Mouse (Mus musculus) CH12.LX (cell line): ENCODE measurements around the gene Mapk1ip1. TPM values are rescaled to one million over a fixed set of nuclear protein-coding genes. Genes with fewer than 3 reads are reported as not detected.

Experiments used
- DNase-seq: peaks from one replicate; pipeline ENCODE4 v3.0.0-alpha.2; 2013; ENCODE audit errors: extremely low read depth
- H3K27ac ChIP-seq: 2 replicates; pipeline ENCODE4 v1.5.1; 2012; ENCODE audit warnings: low read depth, mild to moderate bottlenecking, control low read depth, moderate library complexity; ENCODE audit not compliant: insufficient read depth
- H3K27me3 ChIP-seq: replicated peaks from 2 replicates; pipeline ENCODE3; 2012; ENCODE audit warnings: inconsistent platforms
- H3K36me3 ChIP-seq, 2 experiments: replicated peaks in 1 of 2; 2 replicates each; pipeline versions ENCODE3 to v1.6.1; 2012; ENCODE audit warnings: inconsistent platforms in 1 of 2, low read length in 1 of 2, mild to moderate bottlenecking in 1 of 2, mixed read lengths in 1 of 2, moderate library complexity in 1 of 2; ENCODE audit not compliant: control insufficient read depth in 1 of 2, insufficient read depth in 1 of 2
- H3K4me1 ChIP-seq, 2 experiments: 2 replicates each; pipeline ENCODE4 v1.6.1; 2012; ENCODE audit warnings: inconsistent platforms in 1 of 2, moderate library complexity in 1 of 2; ENCODE audit not compliant: insufficient read depth in 2 of 2, control insufficient read depth in 1 of 2
- H3K4me2 ChIP-seq: 2 replicates; pipeline ENCODE4 v1.6.1; 2012; ENCODE audit warnings: low read depth, mild to moderate bottlenecking, control low read depth; ENCODE audit not compliant: poor library complexity, insufficient read depth, severe bottlenecking
- H3K4me3 ChIP-seq, 3 experiments: fragments of 150-350 bp in 1 of 3; sonication (generic) in 1 of 3; replicated peaks in 1 of 3; 2 replicates each; pipeline versions ENCODE3 to v1.5.1; 2011 to 2012; ENCODE audit warnings: low read depth in 2 of 3, low read length in 2 of 3, mild to moderate bottlenecking in 2 of 3, moderate library complexity in 2 of 3, control low read depth in 1 of 3, improper control_type of control experiment in 1 of 3, inconsistent platforms in 1 of 3, mixed read lengths in 1 of 3; ENCODE audit not compliant: poor library complexity in 1 of 3
- H3K79me2 ChIP-seq: replicated peaks from 2 replicates; pipeline ENCODE4 v1.6.1; 2012; ENCODE audit warnings: mild to moderate bottlenecking, moderate library complexity; ENCODE audit not compliant: control insufficient read depth, poor library complexity, insufficient read depth, severe bottlenecking; ENCODE audit errors: extremely low read depth
- H3K9ac ChIP-seq: 2 replicates; pipeline ENCODE4 v1.6.1; 2012; ENCODE audit warnings: low read depth, mild to moderate bottlenecking, control low read depth, moderate library complexity; ENCODE audit not compliant: insufficient read depth
- H3K9me3 ChIP-seq: replicated peaks from 2 replicates; pipeline ENCODE3; 2012; ENCODE audit warnings: low read length, inconsistent platforms, mixed read lengths
- CHD1 ChIP-seq: IDR thresholded peaks from 2 replicates; pipeline ENCODE4 v1.6.1; 2012; ENCODE audit warnings: low read depth, low read length, improper control_type of control experiment, inconsistent platforms
- E2F4 ChIP-seq: IDR thresholded peaks from 2 replicates; pipeline ENCODE4 v1.6.1; 2011; ENCODE audit warnings: low read depth, low read length, improper control_type of control experiment; ENCODE audit not compliant: insufficient replicate concordance
- GABPA ChIP-seq: IDR thresholded peaks from 2 replicates; pipeline ENCODE4 v1.6.1; 2012; ENCODE audit warnings: low read depth, low read length, improper control_type of control experiment, inconsistent platforms; ENCODE audit not compliant: insufficient replicate concordance
- IRF4 ChIP-seq: IDR thresholded peaks from 2 replicates; pipeline ENCODE4 v1.6.1; 2014; ENCODE audit warnings: low read depth, mild to moderate bottlenecking, inconsistent platforms, low read length, improper control_type of control experiment
- JUN ChIP-seq: IDR thresholded peaks from 2 replicates; pipeline ENCODE4 v1.6.1; 2011; ENCODE audit warnings: low read depth, mild to moderate bottlenecking, low read length, improper control_type of control experiment, moderate library complexity; ENCODE audit not compliant: insufficient read depth
- JUND ChIP-seq: conservative IDR thresholded peaks from 2 replicates; pipeline ENCODE4 v1.6.1; 2011; ENCODE audit warnings: low read depth, low read length, improper control_type of control experiment
- MEF2A ChIP-seq: IDR thresholded peaks from 2 replicates; pipeline ENCODE4 v1.6.1; 2014; ENCODE audit warnings: low read depth, mild to moderate bottlenecking, inconsistent platforms, low read length, improper control_type of control experiment, borderline replicate concordance
- MXI1 ChIP-seq: IDR thresholded peaks from 2 replicates; pipeline ENCODE4 v1.6.1; 2011; ENCODE audit warnings: mild to moderate bottlenecking, low read depth, low read length, improper control_type of control experiment
- NELFE ChIP-seq: IDR thresholded peaks from 2 replicates; pipeline ENCODE4 v1.6.1; 2011; ENCODE audit warnings: low read depth, low read length, improper control_type of control experiment
- SMC3 ChIP-seq: IDR thresholded peaks from 2 replicates; pipeline ENCODE4 v1.6.1; 2011; ENCODE audit warnings: low read depth, low read length, improper control_type of control experiment
- TBP ChIP-seq: conservative IDR thresholded peaks from 2 replicates; pipeline ENCODE4 v1.6.1; 2011; ENCODE audit warnings: low read depth, low read length, improper control_type of control experiment
- USF1 ChIP-seq: IDR thresholded peaks from 2 replicates; pipeline ENCODE4 v1.6.1; 2014; ENCODE audit warnings: low read depth, mild to moderate bottlenecking, inconsistent platforms, low read length, improper control_type of control experiment
- ZNF384 ChIP-seq: IDR thresholded peaks from 2 replicates; pipeline ENCODE4 v1.6.1; 2012; ENCODE audit warnings: low read depth, low read length, improper control_type of control experiment, inconsistent platforms
- dilution Hi-C: fragments of 300-500 bp; cut with MboI; formaldehyde crosslinking; loops from 2 replicates; pipeline ENCODE4 v1.14.3; 2020; ENCODE audit warnings: low sequenced_read_pairs; ENCODE audit not compliant: extremely low pct_unique_long_range_greater_than_20kb, extremely low pct_ligation_motif_present
- in situ Hi-C: fragments of 300-500 bp; cut with MboI; formaldehyde crosslinking; loops from 3 replicates; pipeline ENCODE4 v1.14.3; 2019; ENCODE audit warnings: low sequenced_read_pairs, low pct_ligation_motif_present, low pct_unique_long_range_greater_than_20kb, mixed read lengths
- polyA plus RNA-seq: library from polyadenylated mRNA; unstranded; fragments of >175 nt; gene quantifications from 2 replicates; pipeline ENCODE4 v1.2.1, GENCODE M21; 2012; ENCODE audit warnings: low read depth; ENCODE audit not compliant: insufficient read length
- total RNA-seq, 2 experiments: library from RNA; depleted of rRNA; stranded (reverse); fragments of 300-350 nt in 1 of 2; fragments of >200 nt in 1 of 2; gene quantifications; 2 replicates each; pipeline ENCODE4 v1.2.3; 2012 to 2014

The Mapk1ip1 gene
- total and polyA plus RNA-seq, 3 experiments: 4.2 to 6.6 (median 5.1) TPM

DNA sequence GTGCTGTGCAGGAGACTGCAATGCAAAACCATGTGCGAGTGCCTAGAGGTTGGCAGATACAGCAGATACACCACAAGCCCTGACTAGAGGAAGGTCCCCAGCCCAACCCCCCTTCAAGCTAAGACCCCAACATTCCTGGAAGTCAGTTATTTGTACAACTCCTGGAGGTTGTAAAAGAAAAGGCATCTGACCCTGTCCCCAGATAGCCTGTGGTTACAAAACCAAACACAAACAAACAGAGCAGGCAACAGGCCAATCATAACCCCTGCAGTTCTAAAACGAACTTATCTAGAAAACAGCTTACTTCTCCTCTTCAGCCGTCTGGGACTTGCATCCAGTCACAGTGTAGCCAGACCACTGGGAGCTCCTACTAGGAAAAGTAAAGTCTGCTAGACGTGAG lies 42.7 kb downstream of the Mapk1ip1 start:
- no peak overlapping the region for H3K4me2 ChIP-seq

DNA sequence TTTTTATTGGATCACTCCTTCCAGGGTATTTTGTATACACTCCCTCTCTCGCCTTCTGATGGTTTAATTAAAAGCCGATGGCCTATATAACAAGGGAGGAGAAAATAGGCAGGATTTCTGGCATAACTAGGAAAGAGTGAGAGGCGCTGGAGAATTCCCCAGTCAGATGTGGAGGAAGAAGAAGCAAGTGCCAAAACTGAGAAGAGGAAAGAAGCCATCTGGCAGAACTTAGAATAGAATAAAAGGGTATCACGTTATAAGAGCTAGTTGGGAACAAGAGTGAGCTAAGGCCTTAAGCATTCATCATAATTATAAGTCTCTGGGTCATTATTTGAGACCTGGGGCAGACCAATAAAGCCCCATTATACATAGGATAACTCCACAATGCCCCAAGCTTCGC lies 58.0 kb downstream of the Mapk1ip1 start:
- Histone ChIP-seq H3K4me1 (0 out of 4 replicates have a peak, but pooled peaks cover 0 to 3% of the 10 kb centered on the region in 2 experiments), H3K79me2 (no peaks in the 10 kb centered on the region), H3K27ac (no peak overlapping the region), H3K4me3 (no peak overlapping the region), H3K9me3 (peaks cover 8% of the 10 kb centered on the region), H3K27me3 (peaks cover 72% of the 10 kb centered on the region), H3K36me3 (no peaks in the 10 kb centered on the region), H3K4me2 (no peak overlapping the region), H3K9ac (no peak overlapping the region)
- no peak for DNase-seq
- dilution Hi-C loops: no loop called here
- no peak for TF ChIP-seq E2F4
- no peak for TF ChIP-seq JUN
- no peak for TF ChIP-seq JUND
- TF ChIP-seq IRF4: no peak
- no peak for TF ChIP-seq MXI1
- in situ Hi-C loops: no loop called here

More for the DNA sequence above, 42.7 kb downstream of the Mapk1ip1 start:
- dilution Hi-C loops: no loop called here
- H3K27me3 ChIP-seq: peaks cover 72% of the 10 kb centered on the region
- no peaks in the 10 kb centered on the region for H3K36me3 ChIP-seq
- no peak for DNase-seq
- no peak overlapping the region for H3K9ac ChIP-seq
- H3K79me2 ChIP-seq: no peaks in the 10 kb centered on the region
- TF ChIP-seq USF1 (no peak), ZNF384 (no peak), MEF2A (no peak), CHD1 (no peak), GABPA (no peak), NELFE (no peak), JUN (no peak), SMC3 (no peak), IRF4 (no peak), TBP (no peak)
- TF ChIP-seq, all 38 proteins: peak for 0
- Histone ChIP-seq H3K4me3 (no peak overlapping the region), H3K4me1 (no peaks in the 10 kb centered on the region), H3K27ac (no peak overlapping the region), H3K9me3 (peaks cover 13% of the 10 kb centered on the region)
- in situ Hi-C loops: no loop called here

Other genes with a start within 250 kb of the Mapk1ip1 start
- 24.3 and 28.9 TPM in 2 replicates for gene Ppp2r2d, start 194 bp downstream of the Mapk1ip1 start, total RNA-seq (2012; rRNA removed)
- 54.1 and 56.3 TPM in 2 replicates for gene Ppp2r2d, start 194 bp downstream of the Mapk1ip1 start, total RNA-seq (2014; rRNA removed)
- 39.6 and 46.0 TPM in 2 replicates for gene Ppp2r2d, start 194 bp downstream of the Mapk1ip1 start, polyA plus RNA-seq
- 27.0 and 102 TPM in 2 replicates for gene Bnip3, start 63.2 kb upstream of the Mapk1ip1 start, total RNA-seq (2012; rRNA removed)
- gene Bnip3, start 63.2 kb upstream of the Mapk1ip1 start, total RNA-seq (2014; rRNA removed): 176 and 294 TPM in 2 replicates
- gene Bnip3, start 63.2 kb upstream of the Mapk1ip1 start, polyA plus RNA-seq: 15.7 and 20.8 TPM in 2 replicates
- not detected in 2 replicates for gene Jakmip3, start 94.5 kb upstream of the Mapk1ip1 start, total RNA-seq (2012; rRNA removed)
- not detected in 2 replicates for gene Jakmip3, start 94.5 kb upstream of the Mapk1ip1 start, total RNA-seq (2014; rRNA removed)
- not detected in 2 replicates for gene Jakmip3, start 94.5 kb upstream of the Mapk1ip1 start, polyA plus RNA-seq
- not detected in 2 replicates for gene Dpysl4, start 239.7 kb upstream of the Mapk1ip1 start, total RNA-seq (2012; rRNA removed)
- gene Dpysl4, start 239.7 kb upstream of the Mapk1ip1 start, total RNA-seq (2014; rRNA removed): not detected in 2 replicates
- gene Dpysl4, start 239.7 kb upstream of the Mapk1ip1 start, polyA plus RNA-seq: not detected in 2 replicates